Mouse (Mus musculus) intestine, postnatal 0 days (tissue): ENCODE results near the gene Gm884. TPM values are rescaled to one million over a fixed set of nuclear protein-coding genes. Genes with fewer than 3 reads are reported as not detected.
"Not testable (repeated sequence)": the region's sequence is repeated elsewhere in the genome, so short reads cannot be mapped to it uniquely, and the experiment has no call there.

Experiments used
- ATAC-seq: fragments of 200-750 bp; cut with Nextera tagmentation; 2 replicates; pipeline ENCODE4 v1.8.0; 2017; ENCODE audit warnings: mild to moderate bottlenecking, moderate TSS enrichment, moderate library complexity
- H3K27ac ChIP-seq: fragments of 300-500 bp; sonication (generic); 2 replicates; pipeline ENCODE4 v1.5.1; 2014; ENCODE audit warnings: mild to moderate bottlenecking, low read depth, low read length, moderate library complexity
- H3K27me3 ChIP-seq: fragments of 300-500 bp; sonication (generic); replicated peaks from 2 replicates; pipeline ENCODE4 v1.6.1; 2014; ENCODE audit warnings: low read length, mixed read lengths; ENCODE audit not compliant: control insufficient read depth, insufficient read depth
- H3K36me3 ChIP-seq: fragments of 300-500 bp; sonication (generic); 2 replicates; pipeline ENCODE4 v1.6.1; 2014; ENCODE audit warnings: mild to moderate bottlenecking, moderate library complexity; ENCODE audit not compliant: control insufficient read depth, insufficient read depth
- H3K4me1 ChIP-seq: fragments of 300-500 bp; sonication (generic); replicated peaks from 2 replicates; pipeline ENCODE4 v1.6.1; 2014; ENCODE audit warnings: antibody characterized with exemption, low read length, mixed read lengths; ENCODE audit not compliant: control insufficient read depth, insufficient read depth
- H3K4me2 ChIP-seq: fragments of 300-500 bp; sonication (generic); replicated peaks from 2 replicates; pipeline ENCODE4 v1.6.1; 2014; ENCODE audit warnings: low read depth, mild to moderate bottlenecking, moderate library complexity
- H3K4me3 ChIP-seq: fragments of 300-500 bp; sonication (generic); 2 replicates; pipeline ENCODE4 v1.5.1; 2014; ENCODE audit warnings: low read depth, low read length
- H3K9ac ChIP-seq: fragments of 300-500 bp; sonication (generic); 2 replicates; pipeline ENCODE4 v1.6.1; 2014; ENCODE audit warnings: mild to moderate bottlenecking, low read depth, low read length
- H3K9me3 ChIP-seq: fragments of 300-500 bp; sonication (generic); 2 replicates; pipeline ENCODE4 v1.6.1; 2016; ENCODE audit warnings: mixed run types; ENCODE audit not compliant: control insufficient read depth
- CTCF ChIP-seq: sonication (generic); IDR thresholded peaks from 2 replicates; pipeline ENCODE4 v1.5.1; 2016; ENCODE audit warnings: low read depth, mild to moderate bottlenecking, control low read depth, antibody characterized with exemption, moderate library complexity
- WGBS: fragments of 180-500 bp; shearing (Covaris S2); extraction: QIAGEN DNeasy Blood & Tissue Kit; methylation state at CpG from one replicate; pipeline ENCODE4 v1.1.7; 2014; 5-methylcytosine and 5-hydroxymethylcytosine counted together
- polyA plus RNA-seq: library from polyadenylated mRNA; unstranded; fragments of >200 nt; fragmentation: Nextera tagmentation; extraction: Ambion mirVana; gene quantifications from 2 replicates; pipeline ENCODE4 v1.2.1, GENCODE M21; 2015

The Gm884 gene
- polyA plus RNA-seq, 1 experiment from 2014 or later: not detected

GRCm38 (mm10) chr11:103606611-103607010 is 14.3 kb downstream of the Gm884 start:
- H3K4me3 ChIP-seq: no peak overlapping the region
- no peaks in the 10 kb centered on the region for H3K4me1 ChIP-seq
- no peak overlapping the region for H3K27ac ChIP-seq
- WGBS: 65% methylated on average over 5 of the region's 5 CpGs
- no peak for ATAC-seq
- no peaks in the 10 kb centered on the region for H3K9me3 ChIP-seq
- H3K4me2 ChIP-seq: no peak overlapping the region
- H3K9ac ChIP-seq: no peak overlapping the region
- no peaks in the 10 kb centered on the region for H3K27me3 ChIP-seq
- TF ChIP-seq CTCF: no peak
- no peaks in the 10 kb centered on the region for H3K36me3 ChIP-seq

- Histone ChIP-seq H3K27ac (no peak overlapping the region), H3K4me1 (no peaks in the 10 kb centered on the region), H3K4me3 (no peak overlapping the region), H3K36me3 (no peaks in the 10 kb centered on the region), H3K9ac (no peak overlapping the region), H3K27me3 (no peaks in the 10 kb centered on the region), H3K4me2 (no peak overlapping the region), H3K9me3 (peaks cover 4% of the 10 kb centered on the region; the same call in 1 of the 2 replicates)
- no peak for TF ChIP-seq CTCF
- no peak for ATAC-seq
- 80% methylated on average over 11 of the region's 11 CpGs for WGBS
Observed at GRCm38 (mm10) chr11:103578339-103578738, 42.6 kb downstream of the Gm884 start.

- peak; percentile 48 for TF ChIP-seq CTCF
- WGBS: 81% methylated on average over 2 of the region's 2 CpGs
- no peak overlapping the region for H3K27ac ChIP-seq
Observed at GRCm38 (mm10) chr11:103556021-103556420, 64.9 kb downstream of the Gm884 start.

GRCm38 (mm10) chr11:103534973-103535372 is 86.0 kb downstream of the Gm884 start:
- H3K9ac ChIP-seq, H3K9me3 ChIP-seq, H3K4me3 ChIP-seq, ATAC-seq, H3K27ac ChIP-seq, H3K4me1 ChIP-seq, H3K36me3 ChIP-seq, H3K4me2 ChIP-seq, H3K27me3 ChIP-seq: not testable (repeated sequence)
- 45% methylated on average over 1 of the region's 1 CpGs for WGBS

More at GRCm38 (mm10) chr11:103556021-103556420, 64.9 kb downstream of the Gm884 start:
- H3K27me3 ChIP-seq: no peaks in the 10 kb centered on the region
- H3K4me3 ChIP-seq: no peak overlapping the region
- ATAC-seq: no peak
- H3K9ac ChIP-seq: no peak overlapping the region
- no peaks in the 10 kb centered on the region for H3K36me3 ChIP-seq
- no peak overlapping the region for H3K4me2 ChIP-seq
- no peaks in the 10 kb centered on the region for H3K4me1 ChIP-seq
- no peaks in the 10 kb centered on the region for H3K9me3 ChIP-seq

- H3K9ac ChIP-seq: no peak overlapping the region
- H3K27ac ChIP-seq: no peak overlapping the region
- no peak for TF ChIP-seq CTCF
- H3K36me3 ChIP-seq: no peaks in the 10 kb centered on the region
- no peaks in the 10 kb centered on the region for H3K9me3 ChIP-seq
- 77% methylated on average over 2 of the region's 2 CpGs for WGBS
- no peak overlapping the region for H3K4me3 ChIP-seq
- ATAC-seq: no peak
- no peak overlapping the region for H3K4me2 ChIP-seq
- H3K27me3 ChIP-seq: no peaks in the 10 kb centered on the region
- H3K4me1 ChIP-seq: no peaks in the 10 kb centered on the region
Observed at GRCm38 (mm10) chr11:103512111-103512510, 108.8 kb downstream of the Gm884 start.

- H3K4me1 ChIP-seq: no peaks in the 10 kb centered on the region
- H3K4me2 ChIP-seq: no peak within 1 kb of the TSS
- no peak for TF ChIP-seq CTCF
- no peak for ATAC-seq
- no peaks in the 10 kb centered on the region for H3K9me3 ChIP-seq
- H3K27ac ChIP-seq: no peak within 1 kb of the TSS
- no peaks in the 10 kb centered on the region for H3K27me3 ChIP-seq
- no peak within 1 kb of the TSS for H3K4me3 ChIP-seq
- 89% methylated on average over 12 of the region's 12 CpGs for WGBS
- no peak within 1 kb of the TSS for H3K9ac ChIP-seq
- no peaks in the 10 kb centered on the region for H3K36me3 ChIP-seq
Observed at GRCm38 (mm10) chr11:103504497-103504896, 116.4 kb downstream of the Gm884 start, which contains the start of gene Lrrc37a. Gene Lrrc37a (minus strand): TSS chr11:103504597.

Other genes starting within 250 kb of the Gm884 start
- gene Plekhm1, start 208.5 kb downstream of the Gm884 start, polyA plus RNA-seq: 4.7 and 5.2 TPM in 2 replicates
- gene Lrrc37a, start 116.5 kb downstream of the Gm884 start, polyA plus RNA-seq: not detected in 2 replicates
- not detected in 2 replicates for gene Lyzl6, start 17.8 kb upstream of the Gm884 start, polyA plus RNA-seq
- 2.3 and 3.7 TPM in 2 replicates for gene Rprml, start 28.4 kb upstream of the Gm884 start, polyA plus RNA-seq
- gene Gosr2, start 76.8 kb upstream of the Gm884 start, polyA plus RNA-seq: 106 and 113 TPM in 2 replicates
- gene Wnt9b, start 128.7 kb upstream of the Gm884 start, polyA plus RNA-seq: 0.03 and 0.09 TPM in 2 replicates
- gene Wnt3, start 153.0 kb upstream of the Gm884 start, polyA plus RNA-seq: 0.51 and 0.55 TPM in 2 replicates